Mouse (Mus musculus): ENCODE measurements around the gene Wdr26. TPM values are rescaled to one million over a fixed set of nuclear protein-coding genes. Genes with fewer than 3 reads are reported as not detected.

Gene Wdr26
- total and polyA plus RNA-seq, 2 experiments from 2014 or later, result 37.4 to 38.6 TPM

DNA sequence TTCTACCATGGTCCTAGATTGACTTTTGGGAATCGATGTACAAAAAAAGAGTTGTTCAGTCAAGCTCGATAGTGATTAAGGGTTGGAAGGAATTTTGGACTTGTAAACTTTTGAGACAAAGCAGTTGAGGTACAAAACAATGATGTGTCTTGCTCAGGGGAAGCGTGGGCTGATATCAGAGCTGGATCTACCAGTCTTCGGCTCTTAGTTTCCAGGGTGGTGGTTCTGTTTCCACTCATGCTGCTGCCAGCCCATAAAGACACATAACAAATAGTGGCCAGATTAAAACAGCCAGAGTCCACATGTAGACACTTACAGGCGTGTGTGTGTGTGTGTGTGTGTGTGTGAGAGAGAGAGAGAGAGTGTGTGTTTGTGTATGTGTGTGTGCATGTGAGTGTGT lies 17.2 kb upstream of the Wdr26 start:
- H3K36me3 ChIP-seq (replicated peaks; ENCODE audit: control insufficient read depth, insufficient read depth, low read length), result no peaks in the 10 kb centered on the region
- H3K4me2 ChIP-seq (ENCODE audit: low read depth, low read length), result no peak overlapping the region
- no peak overlapping the region for H3K4me3 ChIP-seq (ENCODE audit: low read depth, low read length)
- WGBS, result 78% methylated on average over 5 of the region's 5 CpGs
- TF ChIP-seq CTCF (IDR thresholded peaks at IDR 0.05; ENCODE audit: low read depth) (no peak), EP300 (IDR thresholded peaks at IDR 0.05; ENCODE audit: low read depth) (no peak)
- DNase-seq (ENCODE audit: low spot score) (no peak), ATAC-seq (ENCODE audit: insufficient read depth, low read depth) (no peak)
- no peak overlapping the region for H3K9ac ChIP-seq (replicated peaks; ENCODE audit: low read depth, low read length)
- H3K9me3 ChIP-seq (replicated peaks; ENCODE audit: control insufficient read depth, low read length), result no peaks in the 10 kb centered on the region
- peaks cover 10% of the 10 kb centered on the region for H3K4me1 ChIP-seq (ENCODE audit: control insufficient read depth, insufficient read depth)
- H3K27me3 ChIP-seq (ENCODE audit: control insufficient read depth, insufficient read depth, low read length), result no peaks in the 10 kb centered on the region
- H3K27ac ChIP-seq (ENCODE audit: low read depth), result no peak overlapping the region

DNA sequence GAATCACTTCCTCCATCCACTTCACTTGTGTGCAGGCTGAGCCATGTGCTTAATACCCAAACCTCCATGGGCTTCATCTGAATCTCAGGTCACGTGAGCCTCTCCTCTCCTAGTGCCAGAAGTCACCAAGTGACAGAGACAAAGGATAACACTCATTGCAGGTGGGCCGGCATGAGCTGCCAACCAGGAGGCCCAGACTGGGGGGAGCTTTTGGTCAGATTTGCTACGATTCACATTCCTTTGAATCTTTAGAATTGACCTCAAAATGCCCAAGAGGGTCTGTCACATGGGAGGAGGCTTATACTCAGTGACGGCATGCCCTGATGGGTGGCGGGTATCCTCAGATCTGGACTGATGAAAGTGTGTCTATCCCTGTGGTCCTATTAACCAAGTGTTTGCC lies 16.8 kb upstream of the Wdr26 start:
- TF ChIP-seq EP300 (IDR thresholded peaks at IDR 0.05; ENCODE audit: low read depth) (no peak), CTCF (IDR thresholded peaks at IDR 0.05; ENCODE audit: low read depth) (no peak)
- Histone ChIP-seq H3K27ac (ENCODE audit: low read depth) (no peak overlapping the region), H3K36me3 (replicated peaks; ENCODE audit: control insufficient read depth, insufficient read depth, low read length) (no peaks in the 10 kb centered on the region), H3K4me1 (ENCODE audit: control insufficient read depth, insufficient read depth) (peaks cover 10% of the 10 kb centered on the region), H3K4me2 (ENCODE audit: low read depth, low read length) (no peak overlapping the region), H3K4me3 (ENCODE audit: low read depth, low read length) (no peak overlapping the region), H3K27me3 (ENCODE audit: control insufficient read depth, insufficient read depth, low read length) (no peaks in the 10 kb centered on the region), H3K9me3 (replicated peaks; ENCODE audit: control insufficient read depth, low read length) (no peaks in the 10 kb centered on the region), H3K9ac (replicated peaks; ENCODE audit: low read depth, low read length) (no peak overlapping the region)
- 65% methylated on average over 5 of the region's 5 CpGs for WGBS
- DNase-seq (ENCODE audit: low spot score), result no peak
- ATAC-seq (ENCODE audit: insufficient read depth, low read depth), result no peak

DNA sequence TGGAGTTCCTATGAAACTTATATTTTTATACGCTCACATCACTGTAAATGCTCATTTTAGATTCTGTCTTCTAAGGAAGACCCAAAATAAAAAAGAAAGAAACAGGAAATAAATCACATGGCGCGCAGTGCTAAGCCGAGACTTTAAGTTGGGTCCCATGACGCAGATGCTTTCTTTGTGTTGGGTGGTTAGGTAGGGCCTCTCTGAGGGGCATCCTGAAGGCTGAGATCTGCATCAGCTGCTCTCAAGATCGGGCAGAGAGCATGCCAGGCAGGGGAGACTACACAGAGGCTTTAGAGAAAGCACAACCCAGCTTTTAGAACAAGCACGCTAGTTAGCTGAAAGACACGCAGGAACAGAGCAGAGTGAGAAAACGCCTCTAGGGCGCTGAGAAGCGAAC lies 16.0 kb upstream of the Wdr26 start:
- no peak overlapping the region for H3K4me2 ChIP-seq (ENCODE audit: low read depth, low read length)
- TF ChIP-seq EP300 (IDR thresholded peaks at IDR 0.05; ENCODE audit: low read depth) (no peak), CTCF (IDR thresholded peaks at IDR 0.05; ENCODE audit: low read depth) (no peak)
- no peak overlapping the region for H3K4me3 ChIP-seq (ENCODE audit: low read depth, low read length)
- H3K27me3 ChIP-seq (ENCODE audit: control insufficient read depth, insufficient read depth, low read length), result no peaks in the 10 kb centered on the region
- no peak for ATAC-seq (ENCODE audit: insufficient read depth, low read depth)
- peaks cover 10% of the 10 kb centered on the region for H3K4me1 ChIP-seq (ENCODE audit: control insufficient read depth, insufficient read depth)
- no peaks in the 10 kb centered on the region for H3K36me3 ChIP-seq (replicated peaks; ENCODE audit: control insufficient read depth, insufficient read depth, low read length)
- H3K27ac ChIP-seq (ENCODE audit: low read depth), result no peak overlapping the region
- H3K9me3 ChIP-seq (replicated peaks; ENCODE audit: control insufficient read depth, low read length), result no peaks in the 10 kb centered on the region
- no peak overlapping the region for H3K9ac ChIP-seq (replicated peaks; ENCODE audit: low read depth, low read length)
- WGBS, result 90% methylated on average over 11 of the region's 11 CpGs
- DNase-seq (ENCODE audit: low spot score), result no peak

DNA sequence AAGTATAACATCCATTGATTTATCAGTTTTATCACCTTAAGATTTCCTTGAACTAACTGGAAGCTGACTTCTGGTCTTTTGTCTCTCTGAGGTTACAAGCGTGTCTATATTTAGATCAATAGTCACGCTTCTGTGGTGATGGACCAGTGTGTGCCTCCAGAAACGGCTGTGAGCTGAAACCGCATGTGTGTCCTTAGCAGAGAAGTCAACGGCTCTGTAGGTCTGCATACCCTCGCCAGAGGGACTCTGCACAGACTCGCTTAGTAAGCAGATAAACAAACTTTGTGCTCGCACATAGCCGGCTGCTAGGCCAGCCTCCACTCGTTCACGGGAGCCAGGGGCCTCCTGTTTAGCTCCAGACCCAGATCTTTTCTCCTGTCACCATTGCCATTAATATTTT lies 15.0 kb upstream of the Wdr26 start:
- Histone ChIP-seq H3K27ac (ENCODE audit: low read depth) (peak overlapping the region; percentile 61), H3K9me3 (replicated peaks; ENCODE audit: control insufficient read depth, low read length) (no peaks in the 10 kb centered on the region), H3K4me2 (ENCODE audit: low read depth, low read length) (peak overlapping the region; percentile 11; the same call in 1 of the 2 replicates), H3K4me3 (ENCODE audit: low read depth, low read length) (no peak overlapping the region), H3K36me3 (replicated peaks; ENCODE audit: control insufficient read depth, insufficient read depth, low read length) (no peaks in the 10 kb centered on the region), H3K27me3 (ENCODE audit: control insufficient read depth, insufficient read depth, low read length) (no peaks in the 10 kb centered on the region), H3K9ac (replicated peaks; ENCODE audit: low read depth, low read length) (peak overlapping the region; percentile 20; the same call in 1 of the 2 replicates), H3K4me1 (ENCODE audit: control insufficient read depth, insufficient read depth) (peaks cover 10% of the 10 kb centered on the region)
- DNase-seq (ENCODE audit: low spot score) (peak; percentile 76), ATAC-seq (ENCODE audit: insufficient read depth, low read depth) (peak; percentile 90)
- 26% methylated on average over 11 of the region's 11 CpGs for WGBS
- TF ChIP-seq EP300 (IDR thresholded peaks at IDR 0.05; ENCODE audit: low read depth) (no peak), CTCF (IDR thresholded peaks at IDR 0.05; ENCODE audit: low read depth) (no peak; the same call in 1 of the 2 replicates)

DNA sequence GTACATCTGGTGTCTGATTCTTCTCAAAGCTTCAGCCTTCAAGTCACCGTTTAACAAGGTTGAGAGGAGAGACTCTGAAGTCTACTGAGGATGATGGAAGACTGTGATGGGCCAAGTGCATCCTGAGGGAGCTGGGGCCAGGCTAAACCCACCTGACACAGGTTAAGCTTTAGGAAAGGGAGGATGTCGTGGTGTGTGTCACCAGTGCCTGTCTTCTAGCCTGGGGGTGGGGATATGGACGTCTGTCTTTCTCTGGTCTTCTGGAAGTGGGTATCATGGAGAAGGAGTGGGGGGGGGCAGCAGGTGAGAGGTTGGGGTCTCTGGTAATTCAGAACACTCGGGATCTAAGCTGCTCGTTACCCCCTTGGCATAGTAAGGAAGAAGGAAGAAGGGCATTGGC lies 13.5 kb upstream of the Wdr26 start:
- DNase-seq (ENCODE audit: low spot score), result no peak
- Histone ChIP-seq H3K9me3 (replicated peaks; ENCODE audit: control insufficient read depth, low read length) (no peaks in the 10 kb centered on the region), H3K4me3 (ENCODE audit: low read depth, low read length) (no peak overlapping the region), H3K36me3 (replicated peaks; ENCODE audit: control insufficient read depth, insufficient read depth, low read length) (no peaks in the 10 kb centered on the region), H3K9ac (replicated peaks; ENCODE audit: low read depth, low read length) (no peak overlapping the region), H3K4me2 (ENCODE audit: low read depth, low read length) (no peak overlapping the region), H3K4me1 (ENCODE audit: control insufficient read depth, insufficient read depth) (peaks cover 5% of the 10 kb centered on the region), H3K27ac (ENCODE audit: low read depth) (no peak overlapping the region), H3K27me3 (ENCODE audit: control insufficient read depth, insufficient read depth, low read length) (no peaks in the 10 kb centered on the region)
- no peak for TF ChIP-seq EP300 (IDR thresholded peaks at IDR 0.05; ENCODE audit: low read depth)
- no peak for TF ChIP-seq CTCF (IDR thresholded peaks at IDR 0.05; ENCODE audit: low read depth)
- WGBS, result 86% methylated on average over 5 of the region's 5 CpGs
- ATAC-seq (ENCODE audit: insufficient read depth, low read depth), result no peak

DNA sequence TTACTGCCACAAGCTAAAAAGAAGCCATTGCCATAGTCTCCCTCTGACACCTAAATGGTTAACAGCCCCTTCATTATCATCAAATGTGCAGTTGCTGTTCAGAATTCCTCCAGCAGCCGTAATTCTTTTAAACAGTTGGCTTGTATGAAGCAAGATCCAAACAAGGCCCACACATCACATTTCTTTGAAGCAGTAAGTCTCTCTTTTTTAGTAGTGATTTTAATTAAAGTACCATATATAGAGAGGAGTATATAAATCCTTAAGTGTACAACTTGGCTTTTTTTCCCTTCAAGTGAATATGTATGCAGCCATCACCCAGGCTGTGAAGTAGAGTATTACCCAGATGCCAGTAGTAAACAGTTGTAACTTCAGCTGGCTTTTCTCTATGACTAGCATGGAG lies 10.2 kb upstream of the Wdr26 start:
- Histone ChIP-seq H3K27ac (ENCODE audit: low read depth) (no peak overlapping the region), H3K4me3 (ENCODE audit: low read depth, low read length) (no peak overlapping the region), H3K4me2 (ENCODE audit: low read depth, low read length) (no peak overlapping the region), H3K36me3 (replicated peaks; ENCODE audit: control insufficient read depth, insufficient read depth, low read length) (0 out of 2 replicates have a peak, but pooled peaks cover 4% of the 10 kb centered on the region), H3K9me3 (replicated peaks; ENCODE audit: control insufficient read depth, low read length) (no peaks in the 10 kb centered on the region), H3K27me3 (ENCODE audit: control insufficient read depth, insufficient read depth, low read length) (no peaks in the 10 kb centered on the region), H3K9ac (replicated peaks; ENCODE audit: low read depth, low read length) (no peak overlapping the region), H3K4me1 (ENCODE audit: control insufficient read depth, insufficient read depth) (peaks cover under 1% of the 10 kb centered on the region; the same call in 1 of the 2 replicates)
- no peak for ATAC-seq (ENCODE audit: insufficient read depth, low read depth)
- no peak for DNase-seq (ENCODE audit: low spot score)
- 40% methylated on average over 1 of the region's 1 CpGs for WGBS
- TF ChIP-seq CTCF (IDR thresholded peaks at IDR 0.05; ENCODE audit: low read depth) (no peak), EP300 (IDR thresholded peaks at IDR 0.05; ENCODE audit: low read depth) (no peak)

Data from heart, postnatal 0 days (tissue).